Mouse (Mus musculus) frontal cortex, postnatal 14 days (tissue): ENCODE measurements around the gene Tmem39a.

Experiments
- DNase-seq, 2 experiments: peaks; one replicate each; pipeline ENCODE4 v3.0.0; 2022; ENCODE audit warnings: low spot score in 2 of 2

The Tmem39a gene

DNA sequence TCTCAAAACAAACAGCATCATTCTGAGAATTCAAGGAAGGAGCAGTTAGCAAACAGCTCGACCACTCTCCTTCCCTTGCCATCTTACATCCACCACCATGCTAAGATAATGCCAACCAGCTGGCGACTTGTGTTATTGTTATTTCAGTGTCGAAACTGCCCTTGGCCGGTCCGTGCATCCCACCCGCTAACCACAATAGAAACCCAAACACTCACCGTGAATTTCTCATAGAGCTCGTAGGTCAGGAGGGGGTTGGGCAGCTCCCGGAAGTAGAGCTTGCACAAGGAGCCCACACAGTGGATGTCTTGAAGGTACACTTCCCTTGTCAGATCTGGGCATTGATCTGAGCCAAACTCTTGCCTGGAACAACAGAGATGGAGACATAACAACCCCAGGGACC, 78.2 kb downstream of the Tmem39a start:
- no peak for DNase-seq

DNA sequence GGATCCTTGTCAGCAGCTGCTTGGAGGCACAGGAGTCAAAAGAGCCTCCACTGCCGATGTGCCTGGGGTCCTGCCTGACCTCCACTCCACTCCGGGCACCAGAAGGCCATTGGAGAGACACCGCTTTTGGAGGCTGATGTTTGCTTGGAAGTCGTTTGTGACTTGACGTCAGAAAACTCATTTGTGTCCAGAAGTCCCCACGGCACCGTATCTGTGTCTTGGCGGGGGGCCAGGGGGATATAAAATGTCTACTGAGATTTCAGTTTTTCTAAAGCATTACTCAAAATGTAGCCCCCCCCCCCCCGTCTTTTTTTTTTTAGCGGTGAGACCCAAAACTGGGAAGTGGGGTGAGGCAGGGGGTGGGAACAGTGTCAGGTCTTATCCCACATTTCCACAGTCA, 78.6 kb downstream of the Tmem39a start:
- DNase-seq = no peak
